Mouse (Mus musculus): ENCODE results near the gene Pkmyt1.

DNA sequence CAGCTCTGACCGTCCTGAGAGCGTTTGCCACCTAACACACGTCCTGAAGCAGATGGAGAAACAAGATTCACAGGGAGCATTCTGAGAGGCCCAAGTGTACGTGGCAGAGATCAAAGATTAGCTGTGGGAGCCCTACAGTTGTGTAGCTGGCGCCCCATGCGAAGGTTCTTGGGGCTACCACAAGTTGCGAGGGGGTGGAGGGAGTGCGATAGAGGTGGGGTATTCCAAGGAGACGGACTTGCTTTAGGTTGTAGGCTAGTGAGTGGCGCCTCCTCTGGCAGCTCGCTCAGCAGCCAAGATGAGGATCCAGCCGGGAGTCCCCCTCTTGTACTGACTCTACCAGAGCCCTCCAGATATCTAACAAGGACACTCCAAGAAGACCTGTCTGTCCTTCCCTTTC, 20.2 kb downstream of the Pkmyt1 start:
- peak; percentile 24; the same call in 1 of the 2 replicates for TF ChIP-seq CTCF (IDR thresholded peaks at IDR 0.05; ENCODE audit: low read depth)
- no peak for TF ChIP-seq EP300 (IDR thresholded peaks at IDR 0.05; ENCODE audit: low read depth)
